Mouse (Mus musculus) limb, embryonic 11.5 days (tissue): ENCODE data around the gene Fxyd3. TPM values are rescaled to one million over a fixed set of nuclear protein-coding genes. Genes with fewer than 3 reads are reported as not detected.

ENCODE experiments used
- ATAC-seq: fragments of 200-750 bp; cut with Nextera tagmentation; 2 replicates; pipeline ENCODE4 v1.8.0; 2017; ENCODE audit warnings: low read depth; ENCODE audit not compliant: insufficient number of reproducible peaks, low FRiP score, low TSS enrichment
- DNase-seq: peaks from one replicate; pipeline ENCODE4 v3.0.0-alpha.2; 2015; ENCODE audit warnings: low spot score
- H3K27ac ChIP-seq: fragments of 300-500 bp; sonication (generic); replicated peaks from 2 replicates; pipeline ENCODE4 v1.5.1; 2014; ENCODE audit warnings: low read depth, mild to moderate bottlenecking, low read length
- H3K27me3 ChIP-seq: fragments of 300-500 bp; sonication (generic); 2 replicates; pipeline ENCODE4 v1.6.1; 2014; ENCODE audit warnings: mild to moderate bottlenecking, low read length, mixed read lengths; ENCODE audit not compliant: control insufficient read depth, insufficient read depth
- H3K36me3 ChIP-seq: fragments of 300-500 bp; sonication (generic); 2 replicates; pipeline ENCODE4 v1.6.1; 2014; ENCODE audit warnings: mild to moderate bottlenecking, low read length, moderate library complexity, mixed read lengths; ENCODE audit not compliant: control insufficient read depth, insufficient read depth
- H3K4me1 ChIP-seq: fragments of 300-500 bp; sonication (generic); 2 replicates; pipeline ENCODE4 v1.6.1; 2014; ENCODE audit warnings: low read length, mixed read lengths; ENCODE audit not compliant: control insufficient read depth, insufficient read depth
- H3K4me2 ChIP-seq: fragments of 300-500 bp; sonication (generic); 2 replicates; pipeline ENCODE4 v1.6.1; 2014; ENCODE audit warnings: low read depth, mild to moderate bottlenecking, moderate library complexity; ENCODE audit not compliant: severe bottlenecking
- H3K4me3 ChIP-seq: fragments of 300-500 bp; sonication (generic); 2 replicates; pipeline ENCODE4 v1.5.1; 2014; ENCODE audit warnings: low read depth, low read length
- H3K9ac ChIP-seq: fragments of 300-500 bp; sonication (generic); 2 replicates; pipeline ENCODE4 v1.6.1; 2014; ENCODE audit warnings: mild to moderate bottlenecking, low read length
- H3K9me3 ChIP-seq: fragments of 300-500 bp; sonication (generic); 2 replicates; pipeline ENCODE4 v1.6.1; 2016; ENCODE audit warnings: low read length; ENCODE audit not compliant: control insufficient read depth
- WGBS: fragments of 180-500 bp; shearing (Covaris S2); extraction: QIAGEN DNeasy Blood & Tissue Kit; methylation state at CpG from one replicate; pipeline ENCODE4 v1.1.7; 2014; 5-methylcytosine and 5-hydroxymethylcytosine counted together
- microRNA-seq: library from miRNA; unstranded; fragments of <30 nt; microRNA quantifications from one replicate; pipeline ENCODE4, GENCODE M21; 2016
- polyA plus RNA-seq: library from polyadenylated mRNA; unstranded; fragments of >200 nt; fragmentation: Nextera tagmentation; extraction: Ambion mirVana; gene quantifications from 2 replicates; pipeline ENCODE4 v1.2.1, GENCODE M21; 2014

Gene Fxyd3
- polyA plus RNA-seq, 1 experiment from 2014 or later = 17.5 TPM

DNA sequence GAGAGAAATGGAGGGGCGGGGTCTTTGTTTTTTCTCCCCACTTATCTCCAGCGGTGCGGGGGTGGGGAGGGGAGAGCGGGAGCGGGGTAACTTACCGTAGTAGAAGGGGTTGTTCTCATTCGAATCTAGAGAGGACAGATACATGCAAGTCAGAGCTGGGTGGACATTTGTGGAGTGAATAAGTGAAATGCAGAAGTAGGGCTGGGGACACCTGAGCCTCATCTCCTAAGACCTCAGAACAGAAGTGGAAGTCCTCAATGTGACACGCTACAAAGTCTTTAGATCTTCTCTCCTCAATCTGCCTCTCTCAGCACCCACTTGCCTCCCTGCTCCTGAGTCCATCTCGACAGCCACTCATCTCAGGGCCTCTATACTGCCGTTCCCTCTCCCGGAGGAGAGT lies 41.2 kb downstream of the Fxyd3 start:
- no peak overlapping the region for H3K27ac ChIP-seq
- DNase-seq = no peak
- no peaks in the 10 kb centered on the region for H3K36me3 ChIP-seq
- no peak overlapping the region for H3K4me3 ChIP-seq
- 82% methylated on average over 11 of the region's 11 CpGs for WGBS
- no peak for ATAC-seq
- no peaks in the 10 kb centered on the region for H3K4me1 ChIP-seq
- H3K9ac ChIP-seq = no peak overlapping the region
- H3K4me2 ChIP-seq = no peak overlapping the region
- H3K27me3 ChIP-seq = peaks cover 1% of the 10 kb centered on the region
- no peaks in the 10 kb centered on the region for H3K9me3 ChIP-seq

DNA sequence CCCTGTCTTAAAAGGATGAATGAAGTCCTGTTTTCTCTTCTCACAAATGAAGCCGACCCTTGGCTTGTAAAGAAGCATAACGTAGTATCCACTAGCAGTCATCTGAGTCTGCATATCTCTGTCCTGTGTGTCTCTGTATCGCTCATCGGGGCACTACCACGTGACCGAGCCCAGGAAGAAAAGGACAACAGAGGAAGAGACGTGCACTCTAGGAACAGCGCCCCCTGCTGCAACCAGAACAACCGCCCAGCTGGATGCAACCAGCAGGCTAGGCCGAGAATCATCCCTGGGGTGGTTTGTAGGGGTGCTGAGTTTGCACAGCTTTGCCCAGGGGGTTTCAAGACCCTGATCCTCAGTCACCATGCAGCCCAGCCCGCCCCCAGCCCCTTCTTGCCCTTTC lies 41.7 kb downstream of the Fxyd3 start:
- Histone ChIP-seq H3K36me3 (no peaks in the 10 kb centered on the region), H3K9ac (no peak overlapping the region), H3K4me1 (no peaks in the 10 kb centered on the region), H3K4me3 (no peak overlapping the region), H3K27me3 (no peaks in the 10 kb centered on the region), H3K4me2 (no peak overlapping the region), H3K27ac (no peak overlapping the region), H3K9me3 (no peaks in the 10 kb centered on the region)
- DNase-seq (no peak), ATAC-seq (no peak)
- WGBS = 64% methylated on average over 11 of the region's 11 CpGs

DNA sequence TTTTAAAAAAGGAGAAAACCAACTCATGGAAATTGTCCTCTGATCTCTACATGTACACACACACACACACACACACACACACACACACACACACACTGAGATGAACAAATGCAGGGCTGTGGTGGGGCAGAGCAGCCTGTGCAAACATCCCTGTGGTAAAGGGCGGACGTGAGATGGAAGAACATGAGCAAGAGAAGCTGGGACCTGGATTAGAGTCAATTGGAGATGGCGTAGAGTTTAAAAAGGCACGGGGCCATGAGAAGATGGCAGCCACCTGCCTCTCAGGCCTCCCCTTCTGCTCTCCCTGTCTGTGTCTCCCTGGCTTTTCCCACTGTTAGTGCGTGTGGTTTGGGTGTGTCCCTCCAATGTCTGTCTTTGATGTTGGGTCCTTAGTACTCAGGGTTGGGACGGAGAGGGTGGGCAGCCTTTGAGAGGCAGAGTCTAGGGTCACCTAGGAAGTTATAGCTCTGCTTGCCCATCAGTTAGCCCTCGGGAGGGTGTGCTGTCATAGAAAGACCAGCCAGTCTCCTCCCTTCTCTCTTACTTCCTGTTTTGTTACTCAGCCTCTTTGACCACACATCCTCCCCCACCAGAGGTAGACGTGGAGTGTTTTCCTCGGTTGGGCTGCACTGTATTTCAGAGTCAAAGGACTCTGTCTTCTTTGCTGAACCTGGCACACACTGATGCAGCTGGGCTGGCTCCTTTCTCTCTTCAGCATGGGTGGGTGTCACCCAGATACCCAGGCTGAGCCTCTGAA lies 42.9 kb downstream of the Fxyd3 start:
- 74% methylated on average over 9 of the region's 9 CpGs for WGBS
- no peaks in the 10 kb centered on the region for H3K9me3 ChIP-seq
- no peaks in the 10 kb centered on the region for H3K36me3 ChIP-seq
- no peaks in the 10 kb centered on the region for H3K27me3 ChIP-seq
- H3K4me2 ChIP-seq = no peak overlapping the region
- H3K4me1 ChIP-seq = no peaks in the 10 kb centered on the region
- ATAC-seq (no peak), DNase-seq (no peak)
- no peak overlapping the region for H3K4me3 ChIP-seq
- H3K9ac ChIP-seq = no peak overlapping the region
- no peak overlapping the region for H3K27ac ChIP-seq

DNA sequence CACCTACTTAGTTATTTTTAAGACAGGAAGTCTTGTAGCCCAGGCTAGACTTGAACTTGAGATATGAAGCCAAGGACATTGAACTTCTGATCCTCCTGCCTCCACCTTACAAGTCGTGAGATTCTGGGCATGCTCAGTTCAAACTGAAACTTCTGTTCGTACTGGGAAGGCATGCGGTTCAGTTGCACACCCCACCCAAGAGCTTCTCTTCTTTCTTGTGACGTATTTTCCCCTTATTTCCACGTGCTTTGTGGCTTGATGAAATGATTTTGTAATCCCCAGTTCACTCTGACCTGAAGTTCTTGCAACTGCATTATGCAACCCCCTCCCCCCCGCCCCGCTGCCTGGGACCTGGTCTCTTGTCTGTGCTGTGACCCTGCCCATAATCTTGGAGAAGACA lies 44.8 kb downstream of the Fxyd3 start:
- no peak for DNase-seq
- H3K9me3 ChIP-seq = no peaks in the 10 kb centered on the region
- no peaks in the 10 kb centered on the region for H3K27me3 ChIP-seq
- 84% methylated on average over 7 of the region's 7 CpGs for WGBS
- ATAC-seq = no peak
- no peak overlapping the region for H3K4me3 ChIP-seq
- no peak overlapping the region for H3K27ac ChIP-seq
- no peak overlapping the region for H3K9ac ChIP-seq
- H3K36me3 ChIP-seq = no peaks in the 10 kb centered on the region
- no peak overlapping the region for H3K4me2 ChIP-seq
- H3K4me1 ChIP-seq = no peaks in the 10 kb centered on the region

DNA sequence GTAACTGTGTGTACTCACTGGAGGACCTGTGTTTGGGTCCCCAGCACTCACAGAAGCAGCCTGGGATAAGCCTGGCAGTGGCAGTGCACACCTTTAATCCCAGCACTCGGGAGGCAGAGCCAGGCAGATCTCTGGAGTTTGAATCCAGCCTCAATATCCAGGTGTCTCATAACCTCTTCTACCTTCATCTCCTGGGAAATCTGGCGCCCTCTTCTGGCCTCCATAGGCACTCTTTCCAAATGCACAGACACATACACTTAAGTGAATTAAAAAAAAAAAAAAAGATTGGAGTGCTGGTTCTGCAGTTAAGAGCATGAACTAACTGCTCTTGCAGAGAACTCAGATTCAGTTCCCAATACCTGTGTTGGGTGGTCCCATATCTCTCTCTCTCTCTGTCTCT lies 45.8 kb downstream of the Fxyd3 start:
- Histone ChIP-seq H3K27me3 (no peaks in the 10 kb centered on the region), H3K4me1 (no peaks in the 10 kb centered on the region), H3K9me3 (no peaks in the 10 kb centered on the region), H3K4me3 (no peak overlapping the region), H3K9ac (no peak overlapping the region), H3K27ac (no peak overlapping the region), H3K36me3 (no peaks in the 10 kb centered on the region), H3K4me2 (no peak overlapping the region)
- WGBS = 73% methylated on average over 2 of the region's 2 CpGs
- DNase-seq (no peak), ATAC-seq (no peak)

DNA sequence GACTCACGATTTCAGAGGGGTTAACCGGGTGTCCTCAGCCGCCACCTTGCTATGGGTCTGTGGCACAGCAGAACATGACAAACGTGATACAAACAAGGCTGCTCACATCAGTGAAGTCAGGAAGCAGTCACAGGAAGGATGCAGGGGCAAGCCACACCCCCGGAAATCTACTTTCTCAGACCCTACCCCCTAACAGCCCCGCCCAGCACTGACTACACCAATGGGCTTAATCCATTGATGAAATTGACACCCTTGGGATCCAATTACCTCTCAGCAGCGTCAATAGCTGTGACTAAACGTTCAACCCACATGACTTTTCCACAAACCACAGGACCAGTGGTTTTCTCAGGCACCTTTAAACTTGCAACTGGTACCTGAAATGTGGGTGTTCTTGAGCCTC lies 47.9 kb downstream of the Fxyd3 start:
- 77% methylated on average over 8 of the region's 8 CpGs for WGBS
- H3K27ac ChIP-seq = no peak overlapping the region

More for the DNA sequence above, 47.9 kb downstream of the Fxyd3 start:
- Histone ChIP-seq H3K4me2 (no peak overlapping the region), H3K36me3 (no peaks in the 10 kb centered on the region), H3K9me3 (no peaks in the 10 kb centered on the region), H3K9ac (no peak overlapping the region), H3K27me3 (no peaks in the 10 kb centered on the region), H3K4me1 (no peaks in the 10 kb centered on the region), H3K4me3 (no peak overlapping the region)
- no peak for DNase-seq
- ATAC-seq = no peak

Small RNA genes within 50 kb of the gene (microRNA-seq; reads per million reads assigned to microRNA genes)
- gene Mir7050 = not detected

Other genes with a start within 250 kb of the Fxyd3 start
- 0.09 TPM in 1 of 2 replicates, not detected in the other for gene Ffar3, start 220.5 kb downstream of the Fxyd3 start, polyA plus RNA-seq
- gene Ffar1, start 215.1 kb downstream of the Fxyd3 start, polyA plus RNA-seq = not detected in 2 replicates
- gene Cd22, start 196.4 kb downstream of the Fxyd3 start, polyA plus RNA-seq = 0.65 TPM in 1 of 2 replicates, not detected in the other
- gene Mag, start 161.8 kb downstream of the Fxyd3 start, polyA plus RNA-seq = 0.21 and 0.27 TPM in 2 replicates
- not detected in 2 replicates for gene Hamp2, start 152.0 kb downstream of the Fxyd3 start, polyA plus RNA-seq
- not detected in 2 replicates for gene Hamp, start 132.7 kb downstream of the Fxyd3 start, polyA plus RNA-seq
- 25.5 and 29.7 TPM in 2 replicates for gene Usf2, start 119.9 kb downstream of the Fxyd3 start, polyA plus RNA-seq
- gene Lsr, start 103.2 kb downstream of the Fxyd3 start, polyA plus RNA-seq = 25.7 and 27.5 TPM in 2 replicates
- 0.81 and 1.2 TPM in 2 replicates for gene Fam187b, start 102.9 kb downstream of the Fxyd3 start, polyA plus RNA-seq
- gene Fxyd5, start 34.2 kb downstream of the Fxyd3 start, polyA plus RNA-seq = 10.8 and 11.5 TPM in 2 replicates
- gene Fxyd7, start 25.2 kb downstream of the Fxyd3 start, polyA plus RNA-seq = 2.9 and 3.1 TPM in 2 replicates
- 12.5 and 13.7 TPM in 2 replicates for gene Fxyd1, start 19.5 kb downstream of the Fxyd3 start, polyA plus RNA-seq
- gene Lgi4, start 17.4 kb downstream of the Fxyd3 start, polyA plus RNA-seq = 0.10 and 0.23 TPM in 2 replicates
- gene Hpn, start 38.6 kb upstream of the Fxyd3 start, polyA plus RNA-seq = 2.2 and 2.3 TPM in 2 replicates
- 0.51 and 1.0 TPM in 2 replicates for gene Scn1b, start 50.3 kb upstream of the Fxyd3 start, polyA plus RNA-seq
- gene Gramd1a, start 79.2 kb upstream of the Fxyd3 start, polyA plus RNA-seq = 86.9 and 87.2 TPM in 2 replicates
- gene Scgb2b2, start 213.8 kb upstream of the Fxyd3 start, polyA plus RNA-seq = not detected in 2 replicates
- not detected in 2 replicates for gene Scgb1b2, start 215.1 kb upstream of the Fxyd3 start, polyA plus RNA-seq